10 mouse cellular contexts compared by ENCODE assay signal in genomic region chr2:59676442-59676841, GRCm38 (mm10).
DNase-seq lines count a peak whose midpoint lies in the region; ATAC-seq and TF ChIP-seq lines count a peak whose summit lies in the region.
"Had no signal": no experiment of that assay in that cellular context is flagged by ENCODE, and none has a peak within 500 bp of the region (broad histone marks: within the 10 kb centered on the region; RNA-seq: fewer than 3 reads in every experiment).

No protein-coding gene starts in this region.

- peak overlapping the region; percentile 16; the same call in 1 of the 2 replicates for H3K9ac ChIP-seq in lung, embryonic 16.5 days (ENCODE audit: low read length)
- no peak overlapping the region for H3K9ac ChIP-seq in intestine, embryonic 14.5 days (ENCODE audit: low read length)
- no peak overlapping the region for H3K9ac ChIP-seq in liver, postnatal 0 days (replicated peaks)

- no peak for TF ChIP-seq EP300 in liver, postnatal 0 days (IDR thresholded peaks at IDR 0.05; ENCODE audit: low read depth)

- H3K27ac ChIP-seq in lung, embryonic 16.5 days (ENCODE audit: low read length), result peak overlapping the region; percentile 45; the same call in 1 of the 2 replicates
- H3K27ac ChIP-seq in intestine, embryonic 14.5 days (ENCODE audit: low read depth), result peak overlapping the region; percentile 10; the same call in 1 of the 2 replicates
- H3K27ac ChIP-seq in liver, postnatal 0 days (ENCODE audit: low read depth), result peak overlapping the region; percentile 44; the same call in 1 of the 2 replicates

- TF ChIP-seq CTCF in liver, postnatal 0 days (IDR thresholded peaks at IDR 0.05; ENCODE audit: low read depth), result no peak

- no peaks in the 10 kb centered on the region for H3K9me3 ChIP-seq in lung, embryonic 16.5 days (ENCODE audit: control insufficient read depth, low read length)
- H3K9me3 ChIP-seq in intestine, embryonic 14.5 days (ENCODE audit: control insufficient read depth, low read length), result no peaks in the 10 kb centered on the region
- H3K9me3 ChIP-seq in liver, postnatal 0 days (ENCODE audit: low read length), result no peaks in the 10 kb centered on the region
- H3K9me3 ChIP-seq: megakaryocyte, embryonic 14.5 days had no signal

- no peak for ATAC-seq in lung, embryonic 16.5 days (ENCODE audit: low read depth)
- ATAC-seq in intestine, embryonic 14.5 days (replicated peaks; ENCODE audit: low FRiP score, low TSS enrichment, low read depth), result peak; percentile 56
- peak; percentile 34; the same call in 1 of the 2 replicates for ATAC-seq in liver, postnatal 0 days
- ATAC-seq in frontal cortex, adult (ENCODE audit: low TSS enrichment), result no peak

- intact Hi-C loops in left cerebral cortex, postnatal 14 days (cut with DNase I), result no loop called here

- no peaks in the 10 kb centered on the region for H3K36me3 ChIP-seq in lung, embryonic 16.5 days (ENCODE audit: control insufficient read depth, insufficient read depth, low read length)
- no peaks in the 10 kb centered on the region for H3K36me3 ChIP-seq in intestine, embryonic 14.5 days (ENCODE audit: control insufficient read depth, insufficient read depth, low read length)
- H3K36me3 ChIP-seq in liver, postnatal 0 days (replicated peaks; ENCODE audit: insufficient read depth, low read length), result no peaks in the 10 kb centered on the region

- H3K4me3 ChIP-seq in lung, embryonic 16.5 days (ENCODE audit: low read length), result no peak overlapping the region
- no peak overlapping the region for H3K4me3 ChIP-seq in intestine, embryonic 14.5 days (ENCODE audit: low read depth, low read length)
- no peak overlapping the region for H3K4me3 ChIP-seq in liver, postnatal 0 days (ENCODE audit: low read depth, low read length)
- H3K4me3 ChIP-seq: megakaryocyte, embryonic 14.5 days had no signal

- WGBS in lung, embryonic 16.5 days, result 53% methylated on average over 6 of the region's 6 CpGs
- 35% methylated on average over 6 of the region's 6 CpGs for WGBS in intestine, embryonic 14.5 days
- 43% methylated on average over 6 of the region's 6 CpGs for WGBS in liver, postnatal 0 days (ENCODE audit: insufficient replicate concordance)

- H3K27me3 ChIP-seq in lung, embryonic 16.5 days (ENCODE audit: control insufficient read depth, insufficient read depth, low read depth, low read length), result no peaks in the 10 kb centered on the region
- H3K27me3 ChIP-seq in intestine, embryonic 14.5 days (replicated peaks; ENCODE audit: control insufficient read depth, insufficient read depth, low read length), result no peaks in the 10 kb centered on the region
- no peaks in the 10 kb centered on the region for H3K27me3 ChIP-seq in liver, postnatal 0 days (ENCODE audit: insufficient read depth, low read length)

- DNase-seq in adrenal gland, postnatal 14 days, result peak; percentile 15
- no peak for DNase-seq in adrenal gland, postnatal 4 days (ENCODE audit: low spot score in 2 of 2)
- no peak for DNase-seq in lung, postnatal 4 days
- no peak for DNase-seq in intestine, embryonic 14.5 days (ENCODE audit: low spot score)
- DNase-seq in liver, postnatal 0 days, result no peak
- DNase-seq in left cerebral cortex, postnatal 14 days (ENCODE audit: low spot score in 2 of 2), result no peak
- DNase-seq: thymus, adult 2 months had no signal

- H3K4me1 ChIP-seq in lung, embryonic 16.5 days (replicated peaks; ENCODE audit: control insufficient read depth, insufficient read depth, low read length), result peaks cover 50% of the 10 kb centered on the region
- H3K4me1 ChIP-seq in intestine, embryonic 14.5 days (replicated peaks; ENCODE audit: control insufficient read depth, insufficient read depth, low read length), result peaks cover 35% of the 10 kb centered on the region
- H3K4me1 ChIP-seq in liver, postnatal 0 days (ENCODE audit: insufficient read depth), result peaks cover 17% of the 10 kb centered on the region

- H3K4me2 ChIP-seq in lung, embryonic 16.5 days (ENCODE audit: low read depth, low read length), result no peak overlapping the region
- no peak overlapping the region for H3K4me2 ChIP-seq in intestine, embryonic 14.5 days (ENCODE audit: low read length)
- no peak overlapping the region for H3K4me2 ChIP-seq in liver, postnatal 0 days (ENCODE audit: low read depth, low read length)

Comparison
In these comparisons a context has a peak if more than half of its experiments do, and no peak if none do; other contexts are left out.
1. ATAC-seq: peak in intestine, embryonic 14.5 days (single experiment) and liver, postnatal 0 days (single experiment); none in lung, embryonic 16.5 days (single experiment) and frontal cortex, adult (single experiment).
2. Peak in every context shown above with its lines, with median percentiles within 50 percentile points of each other: H3K27ac ChIP-seq.